Mouse (Mus musculus) hindbrain, embryonic 10.5 days (tissue): ENCODE results near the gene Cdc42se2. TPM values are rescaled to one million over a fixed set of nuclear protein-coding genes. Genes with fewer than 3 reads are reported as not detected.

Experiments used
- DNase-seq: peaks from one replicate; pipeline ENCODE4 v3.0.0-alpha.2; 2017; ENCODE audit warnings: low spot score
- H3K27ac ChIP-seq: fragments of 300-500 bp; sonication (generic); 2 replicates; pipeline ENCODE4 v1.5.1; 2016; ENCODE audit warnings: mild to moderate bottlenecking, moderate library complexity
- H3K27me3 ChIP-seq: fragments of 300-500 bp; sonication (generic); 2 replicates; pipeline ENCODE4 v1.6.1; 2016; ENCODE audit warnings: mild to moderate bottlenecking; ENCODE audit not compliant: poor library complexity, insufficient read depth, severe bottlenecking
- H3K36me3 ChIP-seq: fragments of 300-500 bp; sonication (generic); 2 replicates; pipeline ENCODE4 v1.6.1; 2016; ENCODE audit warnings: mild to moderate bottlenecking, moderate library complexity
- H3K4me1 ChIP-seq: fragments of 300-500 bp; sonication (generic); replicated peaks from 2 replicates; pipeline ENCODE4 v1.6.1; 2016; ENCODE audit warnings: mild to moderate bottlenecking
- H3K4me3 ChIP-seq: fragments of 300-500 bp; sonication (generic); 2 replicates; pipeline ENCODE4 v1.5.1; 2016; ENCODE audit warnings: mild to moderate bottlenecking, moderate library complexity
- H3K9me3 ChIP-seq: fragments of 300-500 bp; sonication (generic); 2 replicates; pipeline ENCODE4 v1.6.1; 2016; ENCODE audit warnings: mild to moderate bottlenecking, moderate library complexity
- WGBS: fragments of 180-500 bp; shearing (Covaris S2); methylation state at CpG from one replicate; pipeline ENCODE4 v1.1.7; 2016; 5-methylcytosine and 5-hydroxymethylcytosine counted together
- polyA plus RNA-seq: library from polyadenylated mRNA; unstranded; fragments of >200 nt; fragmentation: Nextera tagmentation; extraction: Ambion mirVana; gene quantifications from 2 replicates; pipeline ENCODE4 v1.2.1, GENCODE M21; 2016

The Cdc42se2 gene
- polyA plus RNA-seq, 1 experiment from 2014 or later: 247 TPM

GRCm38 (mm10) chr11:54736903-54737302 lies 50.6 kb downstream of the Cdc42se2 start:
- peaks cover 88% of the 10 kb centered on the region for H3K36me3 ChIP-seq
- no peak overlapping the region for H3K27ac ChIP-seq
- peaks cover 7% of the 10 kb centered on the region; the same call in 1 of the 2 replicates for H3K4me1 ChIP-seq
- H3K4me3 ChIP-seq: no peak overlapping the region
- no peaks in the 10 kb centered on the region for H3K9me3 ChIP-seq
- no peak for DNase-seq
- H3K27me3 ChIP-seq: no peaks in the 10 kb centered on the region
- 89% methylated on average over 5 of the region's 5 CpGs for WGBS

DNA sequence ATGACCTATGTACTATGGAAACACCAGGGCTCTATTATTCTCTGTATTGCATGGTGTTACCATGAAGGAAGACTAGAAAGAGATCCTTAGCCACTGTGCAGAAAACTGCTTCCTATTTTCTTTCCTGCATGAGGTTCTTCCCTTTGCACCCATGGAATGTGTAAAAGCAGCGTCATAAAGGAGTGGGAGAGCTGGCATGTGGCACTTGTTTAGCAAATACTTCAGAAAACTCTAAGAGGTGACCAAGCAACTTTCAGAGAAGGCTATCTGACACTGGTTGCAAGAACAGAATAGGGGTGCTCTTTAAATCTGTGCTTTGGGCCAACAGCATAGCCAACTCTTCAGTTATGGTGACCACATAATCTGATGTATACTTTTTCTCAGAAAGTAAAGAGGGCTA lies 52.4 kb downstream of the Cdc42se2 start:
- H3K27me3 ChIP-seq: no peaks in the 10 kb centered on the region
- H3K27ac ChIP-seq: no peak overlapping the region
- WGBS: 90% methylated on average over 1 of the region's 1 CpGs
- H3K9me3 ChIP-seq: no peaks in the 10 kb centered on the region
- H3K4me3 ChIP-seq: no peak overlapping the region
- DNase-seq: no peak
- peaks cover 88% of the 10 kb centered on the region for H3K36me3 ChIP-seq
- peaks cover 7% of the 10 kb centered on the region; the same call in 1 of the 2 replicates for H3K4me1 ChIP-seq

- Histone ChIP-seq H3K27ac (no peak overlapping the region), H3K4me1 (peaks cover 7% of the 10 kb centered on the region; the same call in 1 of the 2 replicates), H3K9me3 (no peaks in the 10 kb centered on the region), H3K36me3 (peaks cover 86% of the 10 kb centered on the region), H3K27me3 (no peaks in the 10 kb centered on the region), H3K4me3 (no peak overlapping the region)
- WGBS: 61% methylated on average over 7 of the region's 7 CpGs
- DNase-seq: no peak
Measured at GRCm38 (mm10) chr11:54733546-54733945, 53.9 kb downstream of the Cdc42se2 start.

GRCm38 (mm10) chr11:54731367-54731766 lies 56.1 kb downstream of the Cdc42se2 start:
- Histone ChIP-seq H3K36me3 (peaks cover 94% of the 10 kb centered on the region), H3K27ac (no peak overlapping the region), H3K4me3 (no peak overlapping the region), H3K4me1 (peaks cover 7% of the 10 kb centered on the region; the same call in 1 of the 2 replicates), H3K9me3 (no peaks in the 10 kb centered on the region), H3K27me3 (no peaks in the 10 kb centered on the region)
- no peak for DNase-seq
- 89% methylated on average over 7 of the region's 7 CpGs for WGBS

DNA sequence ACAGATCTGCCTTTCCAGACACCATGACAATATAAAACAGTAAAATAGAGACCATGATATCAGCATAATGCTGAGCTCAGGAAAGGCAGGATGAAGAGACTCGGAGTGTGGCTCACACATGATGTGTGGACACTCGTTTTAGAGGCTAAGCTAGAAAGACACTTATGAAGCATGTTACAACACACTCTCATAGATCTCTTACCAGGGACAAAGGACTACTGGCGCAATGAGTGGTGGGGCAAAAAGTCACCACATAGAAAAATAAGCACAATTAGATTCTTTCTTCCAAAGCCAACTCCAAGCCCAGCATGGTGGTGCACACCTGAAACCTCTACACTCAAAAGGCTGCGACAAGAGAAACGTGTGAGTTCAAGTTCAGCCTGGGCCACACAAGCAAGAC lies 56.5 kb downstream of the Cdc42se2 start:
- Histone ChIP-seq H3K36me3 (peaks cover 94% of the 10 kb centered on the region), H3K27ac (no peak overlapping the region), H3K4me1 (peaks cover 7% of the 10 kb centered on the region; the same call in 1 of the 2 replicates), H3K4me3 (no peak overlapping the region), H3K27me3 (no peaks in the 10 kb centered on the region), H3K9me3 (no peaks in the 10 kb centered on the region)
- 90% methylated on average over 5 of the region's 5 CpGs for WGBS
- DNase-seq: no peak

DNA sequence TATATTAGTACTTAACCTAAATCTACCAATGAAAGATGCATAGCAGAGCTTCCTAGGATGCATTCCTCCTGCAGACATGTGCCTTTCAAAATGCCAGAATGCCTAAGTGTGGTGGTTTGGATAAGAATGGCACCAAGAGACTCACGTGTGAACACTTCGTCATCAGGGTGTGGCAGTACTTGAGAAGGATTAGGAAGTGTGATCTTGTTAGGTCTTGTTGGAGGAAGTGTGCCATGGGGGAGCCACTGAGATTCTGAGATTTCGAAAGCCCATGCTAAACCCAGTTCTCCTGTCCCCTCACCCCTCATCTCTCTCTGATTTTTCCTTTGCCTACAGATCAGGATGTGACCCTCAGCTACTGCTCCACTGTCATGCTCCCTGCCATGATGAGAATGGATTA lies 58.2 kb downstream of the Cdc42se2 start:
- Histone ChIP-seq H3K27me3 (no peaks in the 10 kb centered on the region), H3K4me1 (peaks cover 11% of the 10 kb centered on the region), H3K4me3 (no peak overlapping the region), H3K36me3 (peaks cover 94% of the 10 kb centered on the region), H3K27ac (no peak overlapping the region), H3K9me3 (no peaks in the 10 kb centered on the region)
- WGBS: 96% methylated on average over 3 of the region's 3 CpGs
- DNase-seq: no peak

DNA sequence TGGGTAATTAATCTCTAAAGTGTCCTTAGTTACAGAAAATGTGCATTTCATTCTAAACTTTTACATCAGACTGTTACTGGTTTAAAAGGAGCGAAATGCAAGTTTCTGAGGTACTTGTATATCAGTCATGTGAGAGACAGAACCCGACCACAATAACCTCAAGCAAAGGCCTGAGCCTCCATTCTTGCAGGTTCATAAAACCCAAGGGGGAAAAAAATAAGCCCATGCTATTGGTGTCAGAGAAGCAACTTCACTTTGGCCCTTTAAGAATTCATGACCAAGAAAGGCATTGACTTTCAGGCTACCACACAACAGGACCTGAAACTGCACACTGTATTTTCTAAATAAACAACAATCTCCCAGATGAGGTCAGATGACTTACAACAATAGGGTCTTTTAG lies 59.1 kb downstream of the Cdc42se2 start:
- no peak for DNase-seq
- H3K27ac ChIP-seq: no peak overlapping the region
- H3K27me3 ChIP-seq: no peaks in the 10 kb centered on the region
- no peak overlapping the region for H3K4me3 ChIP-seq
- peaks cover 5% of the 10 kb centered on the region; the same call in 1 of the 2 replicates for H3K4me1 ChIP-seq
- H3K36me3 ChIP-seq: peaks cover 92% of the 10 kb centered on the region
- no peaks in the 10 kb centered on the region for H3K9me3 ChIP-seq
- over 99% methylated on average over 2 of the region's 2 CpGs for WGBS

- DNase-seq: no peak
Measured at GRCm38 (mm10) chr11:54727327-54727901, 60.1 kb downstream of the Cdc42se2 start.

DNA sequence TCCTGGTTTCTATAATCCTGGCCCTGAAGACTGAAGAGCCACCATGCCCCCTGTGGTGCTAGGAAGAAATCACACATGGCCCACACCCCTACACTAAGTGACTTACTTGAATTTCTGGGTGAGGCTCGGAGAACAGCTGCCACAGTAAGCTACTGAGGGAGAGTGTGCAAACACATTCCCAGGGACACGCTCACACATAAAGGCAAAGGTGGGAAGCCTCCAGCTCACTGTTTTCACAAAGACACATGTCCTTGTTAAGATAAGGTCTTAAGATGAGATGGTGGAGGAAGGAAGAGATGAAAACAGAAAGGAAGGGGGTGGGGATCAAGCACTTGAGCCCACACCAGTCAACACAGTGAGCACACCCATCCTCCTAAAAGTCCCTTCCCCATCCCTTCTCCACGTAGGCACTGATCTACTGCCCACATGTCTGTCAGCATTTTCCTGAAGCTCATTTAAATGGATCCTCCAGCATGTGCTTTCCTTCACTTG lies 60.9 kb downstream of the Cdc42se2 start:
- peaks cover 92% of the 10 kb centered on the region for H3K36me3 ChIP-seq
- no peak overlapping the region for H3K4me3 ChIP-seq
- H3K9me3 ChIP-seq: no peaks in the 10 kb centered on the region
- no peaks in the 10 kb centered on the region for H3K27me3 ChIP-seq
- 90% methylated on average over 3 of the region's 3 CpGs for WGBS
- H3K4me1 ChIP-seq: peaks cover 5% of the 10 kb centered on the region; the same call in 1 of the 2 replicates
- H3K27ac ChIP-seq: no peak overlapping the region
- DNase-seq: no peak

More at GRCm38 (mm10) chr11:54727327-54727901, 60.1 kb downstream of the Cdc42se2 start:
- H3K27me3 ChIP-seq: no peaks in the 10 kb centered on the region
- 81% methylated on average over 5 of the region's 5 CpGs for WGBS
- peaks cover 5% of the 10 kb centered on the region; the same call in 1 of the 2 replicates for H3K4me1 ChIP-seq
- H3K36me3 ChIP-seq: peaks cover 92% of the 10 kb centered on the region
- no peak overlapping the region for H3K4me3 ChIP-seq
- H3K27ac ChIP-seq: no peak overlapping the region
- H3K9me3 ChIP-seq: no peaks in the 10 kb centered on the region

GRCm38 (mm10) chr11:54724353-54725034 lies 63.0 kb downstream of the Cdc42se2 start:
- Histone ChIP-seq H3K27ac (0 out of 2 replicates have a peak overlapping the region, but pooled peaks have one; percentile 29), H3K4me3 (no peak overlapping the region), H3K9me3 (no peaks in the 10 kb centered on the region), H3K27me3 (no peaks in the 10 kb centered on the region), H3K36me3 (peaks cover 97% of the 10 kb centered on the region), H3K4me1 (peaks cover 5% of the 10 kb centered on the region; the same call in 1 of the 2 replicates)
- DNase-seq: no peak
- 85% methylated on average over 4 of the region's 4 CpGs for WGBS

- Histone ChIP-seq H3K4me1 (peaks cover 9% of the 10 kb centered on the region), H3K4me3 (no peak overlapping the region), H3K9me3 (no peaks in the 10 kb centered on the region), H3K36me3 (peaks cover 97% of the 10 kb centered on the region), H3K27ac (no peak overlapping the region), H3K27me3 (no peaks in the 10 kb centered on the region)
- no peak for DNase-seq
- 96% methylated on average over 6 of the region's 6 CpGs for WGBS
Measured at GRCm38 (mm10) chr11:54722057-54722456, 65.4 kb downstream of the Cdc42se2 start.

- DNase-seq: no peak
- Histone ChIP-seq H3K9me3 (no peaks in the 10 kb centered on the region), H3K4me1 (peaks cover 4% of the 10 kb centered on the region; the same call in 1 of the 2 replicates), H3K36me3 (peaks cover 95% of the 10 kb centered on the region), H3K27ac (no peak overlapping the region), H3K4me3 (no peak overlapping the region), H3K27me3 (no peaks in the 10 kb centered on the region)
- WGBS: 88% methylated on average over 3 of the region's 3 CpGs
Measured at GRCm38 (mm10) chr11:54718601-54719000, 68.9 kb downstream of the Cdc42se2 start.

GRCm38 (mm10) chr11:54717893-54718292 lies 69.6 kb downstream of the Cdc42se2 start:
- 88% methylated on average over 3 of the region's 3 CpGs for WGBS
- H3K4me1 ChIP-seq: peaks cover 4% of the 10 kb centered on the region; the same call in 1 of the 2 replicates
- DNase-seq: no peak
- no peaks in the 10 kb centered on the region for H3K27me3 ChIP-seq
- H3K27ac ChIP-seq: no peak overlapping the region
- H3K4me3 ChIP-seq: no peak overlapping the region
- H3K36me3 ChIP-seq: peaks cover 94% of the 10 kb centered on the region
- H3K9me3 ChIP-seq: no peaks in the 10 kb centered on the region
